Mouse (Mus musculus) embryonic facial prominence, embryonic 15.5 days (tissue): ENCODE data around the gene Anxa1. TPM values are rescaled to one million over a fixed set of nuclear protein-coding genes. Genes with fewer than 3 reads are reported as not detected.

Experiments
- ATAC-seq: fragments of 200-750 bp; cut with Nextera tagmentation; 2 replicates; pipeline ENCODE4 v1.8.0; 2017; ENCODE audit warnings: low read depth, moderate TSS enrichment; ENCODE audit not compliant: insufficient number of reproducible peaks, low FRiP score, low TSS enrichment
- H3K27ac ChIP-seq: fragments of 300-500 bp; sonication (generic); replicated peaks from 2 replicates; pipeline ENCODE4 v1.5.1; 2015; ENCODE audit warnings: mild to moderate bottlenecking, inconsistent platforms
- H3K27me3 ChIP-seq: fragments of 300-500 bp; sonication (generic); 2 replicates; pipeline ENCODE4 v1.6.1; 2015; ENCODE audit warnings: inconsistent platforms
- H3K36me3 ChIP-seq: fragments of 300-500 bp; sonication (generic); 2 replicates; pipeline ENCODE4 v1.6.1; 2015; ENCODE audit warnings: mild to moderate bottlenecking, inconsistent platforms
- H3K4me1 ChIP-seq: fragments of 300-500 bp; sonication (generic); 2 replicates; pipeline ENCODE4 v1.6.1; 2015; ENCODE audit warnings: inconsistent platforms
- H3K4me2 ChIP-seq: fragments of 300-500 bp; sonication (generic); replicated peaks from 2 replicates; pipeline ENCODE4 v1.6.1; 2015; ENCODE audit warnings: mild to moderate bottlenecking, inconsistent platforms
- H3K4me3 ChIP-seq: fragments of 300-500 bp; sonication (generic); replicated peaks from 2 replicates; pipeline ENCODE4 v1.5.1; 2015; ENCODE audit warnings: mild to moderate bottlenecking, inconsistent platforms
- H3K9ac ChIP-seq: fragments of 300-500 bp; sonication (generic); 2 replicates; pipeline ENCODE4 v1.6.1; 2015; ENCODE audit warnings: inconsistent platforms
- H3K9me3 ChIP-seq: fragments of 300-500 bp; sonication (generic); replicated peaks from 2 replicates; pipeline ENCODE4 v1.6.1; 2016; ENCODE audit warnings: inconsistent platforms
- whole genome bisulfite sequencing: fragments of 180-500 bp; shearing (Covaris S2); methylation state at CpG from one replicate; pipeline ENCODE4 v1.1.7; 2015; 5-methylcytosine and 5-hydroxymethylcytosine counted together
- polyA plus RNA-seq: library from polyadenylated mRNA; unstranded; fragments of >200 nt; fragmentation: Nextera tagmentation; extraction: Ambion mirVana; gene quantifications from 2 replicates; pipeline ENCODE4 v1.2.1, GENCODE M21; 2015

The Anxa1 gene
- 565 and 632 TPM in 2 replicates for polyA plus RNA-seq

DNA sequence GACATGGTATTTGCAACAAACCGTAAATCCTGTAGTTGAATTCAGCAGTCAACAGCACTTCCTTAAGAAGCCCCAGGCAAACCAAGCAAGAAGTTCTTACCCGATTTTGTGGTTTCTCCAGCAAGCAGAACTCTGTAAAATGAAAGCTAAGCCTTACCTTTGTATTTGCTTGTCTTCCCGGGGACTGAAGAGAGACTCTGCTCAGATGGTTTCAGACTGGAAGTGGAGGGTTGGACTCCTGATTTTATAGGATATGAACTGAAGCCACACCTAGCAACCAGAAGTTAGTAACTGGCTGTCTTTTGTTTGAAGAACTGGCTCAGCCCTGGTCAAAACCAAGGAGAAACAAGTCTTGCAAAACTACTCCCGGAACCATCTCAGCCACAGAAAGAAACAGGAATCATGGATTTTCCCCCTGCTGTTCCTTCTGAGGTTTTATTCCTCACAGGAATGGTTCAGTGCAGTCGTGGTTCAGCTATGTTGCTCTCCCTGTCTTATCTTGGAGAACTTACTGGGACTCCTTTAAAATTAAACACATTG, at the start of gene Anxa1:
Gene Anxa1 (minus strand): TSS at position 490 of the 540 bp plus-strand sequence.
- H3K9ac ChIP-seq: peak within 1 kb of the TSS; percentile 31
- H3K4me2 ChIP-seq: peak within 1 kb of the TSS; percentile 45
- WGBS: 21% methylated on average over 5 of the region's 5 CpGs
- H3K9me3 ChIP-seq: no peaks in the 10 kb centered on the region
- peaks cover 8% of the 10 kb centered on the region for H3K4me1 ChIP-seq
- peak within 1 kb of the TSS; percentile 44 for H3K4me3 ChIP-seq
- H3K36me3 ChIP-seq: peaks cover 2% of the 10 kb centered on the region; the same call in 1 of the 2 replicates
- H3K27ac ChIP-seq: peak within 1 kb of the TSS; percentile 95
- ATAC-seq: no peak
- no peaks in the 10 kb centered on the region for H3K27me3 ChIP-seq

DNA sequence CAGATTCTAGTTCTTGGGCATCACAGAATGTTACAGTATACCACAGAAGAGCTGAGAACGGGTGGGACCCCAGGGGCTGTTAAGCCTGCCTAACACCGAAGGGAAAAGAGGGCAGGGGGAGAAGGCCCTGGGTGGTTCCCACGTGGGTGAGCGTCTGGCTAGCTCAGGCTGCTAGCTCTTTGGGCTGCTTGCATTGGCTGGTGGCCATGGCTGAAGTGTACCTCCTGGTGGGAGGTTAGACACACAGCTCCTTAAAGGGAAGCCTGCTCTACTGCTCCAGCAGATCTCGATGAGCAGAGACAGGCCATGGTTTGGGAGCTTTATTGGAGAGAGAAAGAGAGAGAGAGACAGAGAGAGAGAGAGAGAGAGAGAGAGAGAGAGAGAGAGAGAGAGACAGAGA, 46.3 kb upstream of the Anxa1 start:
- no peaks in the 10 kb centered on the region for H3K4me1 ChIP-seq
- no peaks in the 10 kb centered on the region for H3K9me3 ChIP-seq
- no peak overlapping the region for H3K4me3 ChIP-seq
- ATAC-seq: no peak
- H3K27ac ChIP-seq: no peak overlapping the region
- H3K27me3 ChIP-seq: no peaks in the 10 kb centered on the region
- no peak overlapping the region for H3K9ac ChIP-seq
- WGBS: 53% methylated on average over 5 of the region's 5 CpGs
- no peak overlapping the region for H3K4me2 ChIP-seq
- no peaks in the 10 kb centered on the region for H3K36me3 ChIP-seq

DNA sequence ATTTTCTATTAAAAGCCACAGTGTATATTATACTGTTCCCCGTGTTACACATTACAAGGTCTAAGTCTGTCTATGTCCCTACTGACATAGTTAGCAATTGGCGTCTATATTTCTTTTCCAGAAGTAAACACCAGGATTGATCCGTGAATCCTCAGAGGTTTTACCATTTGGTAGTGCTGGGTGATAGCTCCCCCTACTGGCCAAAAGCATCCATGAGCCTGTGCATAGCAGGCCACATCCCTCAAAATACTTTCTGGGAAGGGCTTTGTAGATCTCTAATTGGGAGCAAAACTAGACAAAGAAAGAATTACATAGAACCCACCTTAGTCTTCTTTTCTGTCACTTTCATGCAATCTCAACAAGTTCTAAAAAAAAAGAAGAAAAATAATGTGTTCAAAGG, 43.8 kb upstream of the Anxa1 start:
- Histone ChIP-seq H3K4me1 (no peaks in the 10 kb centered on the region), H3K4me3 (no peak overlapping the region), H3K9ac (no peak overlapping the region), H3K36me3 (no peaks in the 10 kb centered on the region), H3K4me2 (no peak overlapping the region), H3K27ac (no peak overlapping the region), H3K27me3 (no peaks in the 10 kb centered on the region), H3K9me3 (no peaks in the 10 kb centered on the region)
- WGBS: 5% methylated on average over 3 of the region's 3 CpGs
- ATAC-seq: no peak

DNA sequence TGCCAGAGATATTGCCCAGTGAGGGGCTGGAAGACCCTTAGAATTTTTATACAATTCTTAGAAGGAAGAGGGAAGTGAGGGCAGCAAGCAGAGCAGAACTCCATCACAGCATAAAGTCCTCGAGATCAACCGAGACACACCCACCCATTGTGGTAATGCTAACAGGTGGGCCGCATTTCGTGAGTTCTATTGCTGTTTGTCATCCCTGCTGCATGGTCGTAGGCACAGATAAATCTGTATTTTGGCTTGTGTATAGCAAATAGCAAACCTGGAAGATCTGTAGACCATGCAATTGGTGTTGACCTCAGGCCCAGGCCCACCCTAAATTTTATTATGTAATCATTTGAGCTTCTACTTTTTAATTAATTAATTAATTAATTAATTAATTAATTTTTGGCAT, 43.2 kb upstream of the Anxa1 start:
- no peak for ATAC-seq
- Histone ChIP-seq H3K4me1 (no peaks in the 10 kb centered on the region), H3K27ac (no peak overlapping the region), H3K27me3 (no peaks in the 10 kb centered on the region), H3K4me3 (no peak overlapping the region), H3K36me3 (no peaks in the 10 kb centered on the region), H3K9ac (no peak overlapping the region), H3K9me3 (no peaks in the 10 kb centered on the region), H3K4me2 (no peak overlapping the region)
- 71% methylated on average over 5 of the region's 5 CpGs for WGBS

DNA sequence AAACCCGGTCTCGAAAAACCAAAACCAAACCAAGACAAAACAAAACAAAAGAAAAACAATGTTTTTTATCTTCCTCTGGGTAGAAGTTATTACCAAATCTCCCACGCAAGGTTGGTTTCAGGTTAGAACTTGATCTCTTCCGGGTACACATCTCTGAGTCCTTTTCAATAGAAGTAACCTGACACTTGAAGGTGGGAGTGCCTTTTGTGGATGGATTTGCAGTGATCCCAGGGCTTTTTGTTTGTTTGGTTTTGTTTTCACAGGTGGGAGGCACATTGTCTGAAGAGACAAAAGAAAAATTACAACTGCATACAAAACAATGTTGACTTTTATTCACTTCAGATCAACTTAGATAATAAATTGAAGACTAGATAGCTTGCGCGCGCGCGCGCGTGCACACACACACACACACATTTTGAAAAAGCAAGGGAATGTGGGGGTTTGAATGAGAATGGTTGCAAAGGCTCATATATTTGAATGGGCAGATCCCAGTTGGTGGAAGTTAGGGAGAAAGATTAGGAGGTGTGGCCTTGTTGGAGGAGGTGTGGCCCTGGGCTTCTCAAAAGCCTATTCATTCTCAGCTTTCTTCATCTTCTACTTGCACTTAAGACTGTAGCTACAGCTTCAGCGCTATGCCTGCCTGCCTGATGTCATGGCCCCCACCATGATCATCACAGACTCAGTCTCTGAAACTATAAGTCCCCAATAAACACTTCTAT, 35.9 kb upstream of the Anxa1 start:
- Histone ChIP-seq H3K4me2 (no peak overlapping the region), H3K9me3 (no peaks in the 10 kb centered on the region), H3K27me3 (no peaks in the 10 kb centered on the region), H3K4me3 (no peak overlapping the region), H3K9ac (no peak overlapping the region), H3K27ac (no peak overlapping the region), H3K36me3 (no peaks in the 10 kb centered on the region), H3K4me1 (no peaks in the 10 kb centered on the region)
- ATAC-seq: no peak
- WGBS: 60% methylated on average over 12 of the region's 12 CpGs

DNA sequence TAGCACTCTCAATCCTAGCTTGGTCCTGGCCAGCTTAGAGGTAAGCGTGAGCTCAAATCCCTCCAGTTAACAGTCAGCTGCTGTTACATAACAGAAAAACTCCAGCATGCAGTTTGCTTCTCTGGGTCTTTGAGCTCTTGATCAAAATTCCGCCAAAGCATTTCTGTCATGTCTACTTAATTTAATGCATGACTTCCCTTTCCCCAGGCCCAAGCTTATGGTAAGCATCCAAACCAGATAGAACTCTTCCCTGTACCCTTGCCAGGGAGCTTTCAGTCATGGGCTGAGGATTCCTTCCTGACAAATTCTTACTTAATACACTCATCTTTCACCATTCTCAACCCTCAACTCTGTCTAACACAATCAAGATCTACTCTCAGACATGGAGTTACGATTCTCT, 20.5 kb upstream of the Anxa1 start:
- 45% methylated on average over 3 of the region's 3 CpGs for WGBS

DNA sequence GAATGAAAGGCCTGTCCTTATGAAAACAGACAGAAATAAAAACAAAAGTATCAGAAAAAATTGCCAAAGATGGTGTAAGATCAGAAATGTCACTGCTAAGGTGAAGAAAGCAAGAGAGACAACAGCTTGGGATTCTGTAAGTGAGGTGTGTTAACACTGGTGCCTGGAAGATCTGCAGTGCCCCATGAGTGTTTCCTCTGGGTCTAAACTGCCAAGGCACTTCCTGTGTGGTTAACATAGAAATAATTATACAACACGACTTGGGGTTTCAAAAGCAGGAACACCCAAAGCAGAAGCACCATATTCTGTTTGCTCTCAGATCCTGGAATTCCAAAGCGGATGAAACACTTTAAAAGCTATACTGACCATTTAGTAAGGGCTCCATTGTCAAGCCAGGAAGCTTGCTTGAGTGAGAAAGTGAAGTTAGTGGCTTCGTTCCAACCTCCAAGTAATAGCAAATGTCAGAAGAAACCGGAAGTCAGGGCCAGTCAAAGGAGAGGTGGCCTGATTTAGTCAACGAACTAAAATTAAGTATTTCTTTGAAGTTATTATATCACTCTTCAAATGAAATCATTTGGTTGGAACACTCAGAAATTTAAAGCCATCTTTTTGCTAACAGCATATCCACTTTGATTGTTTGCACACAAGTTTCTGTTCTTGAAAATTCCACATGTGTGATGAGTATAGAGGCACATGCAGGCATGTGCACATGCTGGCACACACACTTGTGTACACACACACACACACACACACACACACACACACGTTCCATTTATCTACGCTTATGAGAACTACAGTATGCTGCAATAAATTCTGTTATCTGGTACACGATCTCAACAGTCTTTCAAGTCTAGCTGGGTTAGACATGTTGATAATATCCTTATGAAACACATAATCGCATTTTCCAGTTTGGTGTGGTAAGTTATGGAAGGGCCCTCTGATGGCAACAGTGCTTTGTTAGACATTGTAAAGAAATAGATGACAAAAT, 19.1 kb upstream of the Anxa1 start:
- 50% methylated on average over 9 of the region's 9 CpGs for WGBS
- Histone ChIP-seq H3K27ac (no peak overlapping the region), H3K4me1 (0 out of 2 replicates have a peak, but pooled peaks cover 3% of the 10 kb centered on the region), H3K4me2 (no peak overlapping the region), H3K27me3 (no peaks in the 10 kb centered on the region), H3K9me3 (no peaks in the 10 kb centered on the region), H3K9ac (no peak overlapping the region), H3K36me3 (no peaks in the 10 kb centered on the region), H3K4me3 (no peak overlapping the region)
- ATAC-seq: no peak

More for the DNA sequence above, 20.5 kb upstream of the Anxa1 start:
- Histone ChIP-seq H3K9ac (no peak overlapping the region), H3K9me3 (no peaks in the 10 kb centered on the region), H3K27ac (no peak overlapping the region), H3K4me1 (0 out of 2 replicates have a peak, but pooled peaks cover 3% of the 10 kb centered on the region), H3K4me2 (no peak overlapping the region), H3K27me3 (no peaks in the 10 kb centered on the region), H3K36me3 (no peaks in the 10 kb centered on the region), H3K4me3 (no peak overlapping the region)
- no peak for ATAC-seq

DNA sequence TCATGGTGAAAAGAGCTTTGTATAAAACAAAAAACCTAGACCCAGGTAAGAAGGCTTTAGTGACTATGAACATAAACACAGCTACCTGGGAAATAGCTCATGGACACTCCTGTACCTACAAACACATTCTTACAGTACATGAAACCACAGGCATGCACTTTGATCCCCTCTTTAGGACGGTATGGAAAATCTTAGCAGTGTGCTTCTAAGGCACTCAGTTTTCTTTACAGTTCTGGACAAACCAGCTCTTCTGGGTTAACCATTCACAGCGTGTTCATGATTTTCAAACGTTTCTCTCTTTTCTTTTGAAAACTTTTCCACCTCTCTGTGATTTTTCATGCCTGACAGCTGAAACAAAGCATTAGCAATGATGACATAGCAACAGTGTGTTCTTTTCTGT, 15.7 kb upstream of the Anxa1 start:
- H3K9ac ChIP-seq: no peak overlapping the region
- no peak for ATAC-seq
- peaks cover 6% of the 10 kb centered on the region; the same call in 1 of the 2 replicates for H3K4me1 ChIP-seq
- no peak overlapping the region for H3K4me2 ChIP-seq
- no peaks in the 10 kb centered on the region for H3K27me3 ChIP-seq
- H3K4me3 ChIP-seq: no peak overlapping the region
- no peaks in the 10 kb centered on the region for H3K9me3 ChIP-seq
- 32% methylated on average over 3 of the region's 3 CpGs for WGBS
- no peaks in the 10 kb centered on the region for H3K36me3 ChIP-seq
- peak overlapping the region; percentile 45 for H3K27ac ChIP-seq

DNA sequence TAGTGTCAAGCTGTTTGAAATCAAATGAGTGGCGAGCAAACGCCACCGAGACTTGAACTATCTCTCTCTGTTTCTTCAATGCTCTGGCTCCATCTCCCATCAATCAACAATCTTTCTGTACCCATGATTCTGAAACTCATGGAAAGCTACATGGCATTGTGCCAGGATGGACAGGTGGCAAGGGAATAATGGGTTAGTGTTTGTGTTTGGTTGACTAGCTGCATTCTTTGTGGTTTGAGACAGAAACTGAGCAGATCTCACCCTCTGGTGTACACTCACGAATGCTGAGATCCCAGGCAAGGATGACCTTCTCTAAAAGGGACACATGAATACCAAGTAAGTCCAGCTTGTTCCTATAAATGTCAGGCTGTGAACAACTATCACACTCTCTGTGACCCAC, 14.3 kb upstream of the Anxa1 start:
- no peaks in the 10 kb centered on the region for H3K36me3 ChIP-seq
- H3K9ac ChIP-seq: no peak overlapping the region
- no peak for ATAC-seq
- H3K4me2 ChIP-seq: no peak overlapping the region
- H3K9me3 ChIP-seq: no peaks in the 10 kb centered on the region
- no peaks in the 10 kb centered on the region for H3K27me3 ChIP-seq
- no peak overlapping the region for H3K27ac ChIP-seq
- no peak overlapping the region for H3K4me3 ChIP-seq
- peaks cover 6% of the 10 kb centered on the region; the same call in 1 of the 2 replicates for H3K4me1 ChIP-seq
- 67% methylated on average over 4 of the region's 4 CpGs for WGBS

DNA sequence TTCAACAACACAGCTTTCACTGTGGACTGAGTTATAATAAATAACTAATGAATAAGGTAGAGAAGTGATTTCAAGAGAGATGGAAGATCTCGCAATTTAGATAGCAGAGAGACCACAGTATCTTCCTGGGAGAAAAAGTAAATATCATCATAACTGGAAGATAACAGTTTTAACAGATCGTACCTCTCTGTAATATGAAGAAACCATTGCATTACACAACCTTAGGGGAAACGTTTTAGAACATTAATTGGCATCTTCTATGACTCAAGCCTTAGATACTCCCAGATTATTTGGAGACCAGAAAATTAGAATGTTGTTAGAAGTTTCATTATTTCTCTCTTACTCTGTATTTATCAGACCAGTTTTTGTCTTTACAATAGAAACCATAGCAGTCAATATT, 13.0 kb upstream of the Anxa1 start:
- 73% methylated on average over 3 of the region's 3 CpGs for WGBS
- no peak overlapping the region for H3K4me2 ChIP-seq
- no peak overlapping the region for H3K4me3 ChIP-seq
- H3K9ac ChIP-seq: no peak overlapping the region
- no peaks in the 10 kb centered on the region for H3K36me3 ChIP-seq
- no peaks in the 10 kb centered on the region for H3K9me3 ChIP-seq
- ATAC-seq: no peak
- H3K27me3 ChIP-seq: no peaks in the 10 kb centered on the region
- peaks cover 2% of the 10 kb centered on the region; the same call in 1 of the 2 replicates for H3K4me1 ChIP-seq
- no peak overlapping the region for H3K27ac ChIP-seq

DNA sequence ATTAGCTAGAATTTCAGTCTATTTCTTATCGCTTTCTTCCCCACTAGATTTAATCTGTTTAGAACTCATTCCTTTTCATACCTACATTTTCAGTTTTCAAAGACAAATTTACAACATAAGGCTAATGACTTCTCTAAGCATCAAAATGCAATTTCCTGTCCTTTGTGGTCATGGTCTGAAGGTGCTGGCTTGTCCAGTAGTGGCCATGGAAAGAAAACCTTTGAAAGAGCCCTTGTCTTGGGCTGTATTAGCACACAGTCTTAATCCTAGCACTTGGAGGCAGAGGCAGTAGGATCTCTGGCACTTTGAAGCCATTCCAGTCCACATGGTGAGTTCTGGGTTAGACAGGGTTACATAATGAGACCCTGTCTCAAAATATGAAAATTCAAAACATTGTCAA, 12.5 kb upstream of the Anxa1 start:
- Histone ChIP-seq H3K4me3 (no peak overlapping the region), H3K4me2 (no peak overlapping the region), H3K27me3 (no peaks in the 10 kb centered on the region), H3K27ac (no peak overlapping the region), H3K36me3 (no peaks in the 10 kb centered on the region), H3K9me3 (no peaks in the 10 kb centered on the region), H3K4me1 (peaks cover 2% of the 10 kb centered on the region; the same call in 1 of the 2 replicates), H3K9ac (no peak overlapping the region)
- 91% methylated on average over 1 of the region's 1 CpGs for WGBS
- ATAC-seq: no peak
